Mouse (Mus musculus): ENCODE measurements around the gene Pak3. TPM values are rescaled to one million over a fixed set of nuclear protein-coding genes. Genes with fewer than 3 reads are reported as not detected.
A peak's percentile ranks its signal among the peaks of the same experiment; 100 is the strongest.

Gene Pak3
- polyA plus RNA-seq, 1 experiment from 2014 or later: 10.1 TPM

- ChIA-PET POLR2A (no interaction called here), CTCF (interaction anchor here (1.3 kb wide), 1 partner anchor 91 kb away, joined by 3 read pairs; no protein-coding TSS in a partner anchor)
- peaks cover 25% of the 10 kb centered on the region for H3K27me3 ChIP-seq
- in situ Hi-C loops (cut with MboI; ENCODE audit: low pct_unique_long_range_greater_than_20kb): no loop called here
- TF ChIP-seq CTCF (IDR thresholded peaks at IDR 0.05): no peak
- peak; percentile 7 for DNase-seq (ENCODE audit: low read depth, low spot score)
- peak; percentile 57 for ATAC-seq
Measured at GRCm38 (mm10) chrX:143573691-143574090, 55.3 kb downstream of the Pak3 start.

DNA sequence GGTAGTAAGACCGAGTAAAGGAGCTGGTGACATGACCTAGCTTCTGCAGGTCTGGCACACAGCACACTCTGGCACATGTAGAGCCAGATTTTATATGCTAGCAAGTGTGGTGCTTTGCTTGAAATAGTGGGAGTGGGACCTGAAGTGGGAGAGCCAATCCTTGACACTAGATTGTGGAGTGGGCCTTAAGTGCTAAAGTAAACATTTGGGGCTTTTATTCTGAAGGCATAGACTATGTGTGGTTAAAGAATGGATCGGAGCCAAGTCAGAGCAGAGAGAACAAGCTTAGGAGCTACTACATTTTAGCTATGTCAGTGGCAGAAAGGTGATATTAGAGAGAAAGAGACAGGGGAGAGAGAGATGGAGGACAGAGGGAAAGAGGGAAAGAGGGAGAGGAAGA, 61.5 kb downstream of the Pak3 start:
- peaks cover 43% of the 10 kb centered on the region for H3K27me3 ChIP-seq
- DNase-seq (ENCODE audit: low read depth, low spot score): no peak
- POLR2A ChIA-PET: no interaction called here
- in situ Hi-C loops (cut with MboI; ENCODE audit: low pct_unique_long_range_greater_than_20kb): no loop called here
- CTCF ChIA-PET: interaction anchor here (1.2 to 1.7 kb wide), 2 partner anchors 11 to 118 kb away, joined by 3 to 4 read pairs; no protein-coding TSS in a partner anchor
- no peak for TF ChIP-seq CTCF (IDR thresholded peaks at IDR 0.05)
- no peak for ATAC-seq

GRCm38 (mm10) chrX:143580458-143580959, 62.1 kb downstream of the Pak3 start:
- DNase-seq (ENCODE audit: low read depth, low spot score): no peak
- ChIA-PET CTCF (interaction anchor here (1.2 to 1.7 kb wide), 2 partner anchors 11 to 118 kb away, joined by 3 to 4 read pairs; no protein-coding TSS in a partner anchor), POLR2A (no interaction called here)
- in situ Hi-C loops (cut with MboI; ENCODE audit: low pct_unique_long_range_greater_than_20kb): no loop called here
- ATAC-seq: no peak
- peaks cover 42% of the 10 kb centered on the region for H3K27me3 ChIP-seq
- no peak for TF ChIP-seq CTCF (IDR thresholded peaks at IDR 0.05)

DNA sequence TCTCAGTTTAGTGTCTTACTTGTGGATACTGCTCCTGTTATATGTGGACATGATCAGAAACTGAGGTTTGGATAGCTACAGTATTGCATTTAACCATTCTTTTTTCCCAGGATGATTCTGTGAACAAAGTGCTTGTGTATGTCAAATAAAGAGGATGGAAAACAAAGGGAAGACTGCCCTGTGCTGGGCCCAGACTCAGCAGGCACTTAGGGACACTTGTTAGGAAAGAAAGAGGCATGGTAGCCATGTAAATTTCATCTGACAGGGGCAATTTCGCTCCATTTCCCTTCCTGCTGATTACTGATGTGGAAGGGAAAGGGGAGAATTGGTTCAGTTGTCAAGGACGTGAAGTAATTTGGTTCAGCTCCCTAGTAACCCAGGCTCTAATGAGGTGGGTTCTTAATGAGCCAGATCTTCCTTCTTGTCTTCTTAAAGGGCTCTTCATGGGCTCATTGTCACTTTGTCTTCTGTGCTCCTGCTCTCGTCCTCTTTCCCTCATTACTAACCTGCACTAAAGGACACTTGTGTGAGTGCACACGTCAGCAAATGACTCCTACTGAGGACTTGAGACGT, 88.6 kb downstream of the Pak3 start:
- ChIA-PET POLR2A (interaction anchor here (1.1 kb wide), 1 partner anchor 54 kb away, joined by 3 read pairs; no protein-coding TSS in a partner anchor), CTCF (no interaction called here)
- in situ Hi-C loops (cut with MboI; ENCODE audit: low pct_unique_long_range_greater_than_20kb): no loop called here
- TF ChIP-seq CTCF (IDR thresholded peaks at IDR 0.05): no peak
- H3K27me3 ChIP-seq: peaks cover 26% of the 10 kb centered on the region
- ATAC-seq: no peak
- DNase-seq (ENCODE audit: low read depth, low spot score): no peak

GRCm38 (mm10) chrX:143618734-143619133, 100.3 kb downstream of the Pak3 start:
- DNase-seq (ENCODE audit: low read depth, low spot score): no peak
- in situ Hi-C loops (cut with MboI; ENCODE audit: low pct_unique_long_range_greater_than_20kb): no loop called here
- POLR2A ChIA-PET: no interaction called here
- CTCF ChIA-PET: no interaction called here
- ATAC-seq: no peak
- H3K27me3 ChIP-seq: peaks cover 16% of the 10 kb centered on the region
- TF ChIP-seq CTCF (IDR thresholded peaks at IDR 0.05): no peak

GRCm38 (mm10) chrX:143627767-143628166, 109.4 kb downstream of the Pak3 start:
- H3K27me3 ChIP-seq: peaks cover 27% of the 10 kb centered on the region
- no peak for TF ChIP-seq CTCF (IDR thresholded peaks at IDR 0.05)
- DNase-seq (ENCODE audit: low read depth, low spot score) (no peak), ATAC-seq (no peak)
- ChIA-PET POLR2A (no interaction called here), CTCF (interaction anchor here (0.9 kb wide), 1 partner anchor 30 kb away, joined by 3 read pairs; no protein-coding TSS in a partner anchor)
- in situ Hi-C loops (cut with MboI; ENCODE audit: low pct_unique_long_range_greater_than_20kb): no loop called here

GRCm38 (mm10) chrX:143643936-143644335, 125.5 kb downstream of the Pak3 start:
- no peak for ATAC-seq
- in situ Hi-C loops (cut with MboI; ENCODE audit: low pct_unique_long_range_greater_than_20kb): no loop called here
- no peak for DNase-seq (ENCODE audit: low read depth, low spot score)
- ChIA-PET POLR2A (interaction anchor here (0.5 kb wide), 1 partner anchor 966 kb away, joined by 3 read pairs; no protein-coding TSS in a partner anchor), CTCF (no interaction called here)
- H3K27me3 ChIP-seq: peaks cover 52% of the 10 kb centered on the region
- no peak for TF ChIP-seq CTCF (IDR thresholded peaks at IDR 0.05)

- ATAC-seq: no peak
- ChIA-PET POLR2A (interaction anchor here (0.6 kb wide), 1 partner anchor 281 kb away, joined by 4 read pairs; no protein-coding TSS in a partner anchor), CTCF (no interaction called here)
Measured at GRCm38 (mm10) chrX:143644807-143645206, 126.4 kb downstream of the Pak3 start.

DNA sequence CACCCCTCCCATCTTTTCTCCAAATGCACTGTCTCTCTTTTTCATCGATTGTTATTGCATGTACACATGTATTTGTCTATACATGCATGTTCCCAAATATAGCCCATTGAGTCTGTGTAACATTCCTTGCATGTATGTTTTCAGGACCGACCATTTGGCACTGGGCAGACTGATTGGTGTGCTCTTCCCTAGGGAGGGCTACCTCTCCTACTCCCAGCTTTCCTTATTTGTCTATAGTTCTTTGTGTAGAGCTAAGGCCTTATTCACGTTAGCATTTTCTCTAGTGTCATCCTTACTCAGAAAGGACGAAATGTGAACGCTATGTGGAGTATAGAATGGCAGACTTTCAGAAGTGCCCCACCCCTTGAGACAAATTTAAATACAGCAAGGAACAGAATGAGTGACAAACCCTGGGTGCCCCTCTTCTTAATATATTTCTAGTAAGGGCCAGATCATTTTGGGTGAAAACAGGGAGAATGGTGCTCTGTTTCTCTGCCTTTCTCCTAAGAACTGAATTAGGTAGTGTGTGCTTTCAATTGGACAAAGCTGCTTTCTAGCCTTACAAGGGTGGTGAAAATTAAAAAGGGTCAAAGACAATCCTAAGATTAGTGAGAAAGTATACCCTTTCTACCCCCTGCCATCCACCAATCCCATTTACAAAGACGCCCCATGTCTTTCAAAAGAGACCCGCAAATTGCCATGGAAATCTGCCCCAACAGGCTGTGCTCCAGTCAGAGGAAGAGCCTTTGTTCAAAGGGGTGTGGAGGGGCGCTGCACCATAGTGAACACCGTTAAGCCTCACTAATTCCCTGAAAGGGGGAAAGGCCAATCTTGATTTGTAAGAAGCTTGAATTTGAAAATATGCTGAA, 136.2 kb downstream of the Pak3 start:
- in situ Hi-C loops (cut with MboI; ENCODE audit: low pct_unique_long_range_greater_than_20kb): no loop called here
- DNase-seq (ENCODE audit: low read depth, low spot score) (no peak), ATAC-seq (no peak)
- peaks cover 42% of the 10 kb centered on the region for H3K27me3 ChIP-seq
- CTCF ChIA-PET: no interaction called here
- no peak for TF ChIP-seq CTCF (IDR thresholded peaks at IDR 0.05)
- POLR2A ChIA-PET: no interaction called here

More at GRCm38 (mm10) chrX:143644807-143645206, 126.4 kb downstream of the Pak3 start:
- in situ Hi-C loops (cut with MboI; ENCODE audit: low pct_unique_long_range_greater_than_20kb): no loop called here
- no peak for TF ChIP-seq CTCF (IDR thresholded peaks at IDR 0.05)
- DNase-seq (ENCODE audit: low read depth, low spot score): no peak
- peaks cover 43% of the 10 kb centered on the region for H3K27me3 ChIP-seq

GRCm38 (mm10) chrX:143655177-143655492, 136.7 kb downstream of the Pak3 start:
- TF ChIP-seq CTCF (IDR thresholded peaks at IDR 0.05): no peak
- in situ Hi-C loops (cut with MboI; ENCODE audit: low pct_unique_long_range_greater_than_20kb): no loop called here
- ATAC-seq (no peak), DNase-seq (ENCODE audit: low read depth, low spot score) (no peak)
- ChIA-PET POLR2A (no interaction called here), CTCF (no interaction called here)
- peaks cover 42% of the 10 kb centered on the region for H3K27me3 ChIP-seq
